Mouse (Mus musculus): ENCODE measurements around the gene Fuca1.

DNA sequence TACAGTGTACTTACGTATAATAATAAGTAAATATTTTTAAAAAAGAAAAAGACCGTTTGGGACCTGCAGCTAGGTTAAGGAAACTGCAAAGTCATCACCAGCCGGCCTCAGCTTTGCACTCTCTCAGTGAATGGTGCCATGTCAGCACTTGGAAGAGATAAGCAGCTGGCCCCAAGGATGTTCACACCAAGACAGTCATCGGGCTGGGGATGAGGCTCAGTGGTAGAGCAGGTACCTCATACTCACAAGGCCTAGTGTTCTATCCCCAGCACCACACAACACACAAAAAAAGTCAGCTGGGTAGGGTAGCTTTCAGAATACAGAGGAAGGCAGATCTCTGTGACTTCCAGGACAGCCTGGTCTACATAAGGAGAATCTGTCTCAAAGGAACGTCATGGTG, 64.7 kb downstream of the Fuca1 start:
- TF ChIP-seq EP300 (IDR thresholded peaks at IDR 0.05; ENCODE audit: low read length) (no peak), NRF1 (IDR thresholded peaks at IDR 0.05; ENCODE audit: low read depth, low read length) (no peak), UBTF (IDR thresholded peaks at IDR 0.05; ENCODE audit: low read depth, low read length) (no peak), POLR2A (IDR thresholded peaks at IDR 0.05; ENCODE audit: low read depth, low read length) (no peak), CTCF (conservative IDR thresholded peaks at IDR 0.05 in 1 of 2, IDR thresholded peaks at IDR 0.05 in 1 of 2; ENCODE audit: low read depth in 2 of 2, low read length in 2 of 2) (no peak), MAX (IDR thresholded peaks at IDR 0.05; ENCODE audit: low read length) (no peak)

Data from CH12.LX (cell line).